Mouse (Mus musculus): ENCODE measurements around the gene A26c2. TPM values are rescaled to one million over a fixed set of nuclear protein-coding genes. Genes with fewer than 3 reads are reported as not detected.

Gene A26c2
- not detected for total RNA-seq (2022)

- no peak for DNase-seq (ENCODE audit: low spot score in 2 of 2)
Measured at GRCm38 (mm10) chr7:62823573-62823972, at the start of gene A26c2. TSS of gene A26c2 (minus strand) at chr7:62823673.

GRCm38 (mm10) chr7:62851471-62851870 lies 28.0 kb upstream of the A26c2 start:
- no peak for DNase-seq (ENCODE audit: low spot score in 2 of 2)
